Mouse (Mus musculus) skeletal muscle tissue, adult 2 months (tissue): ENCODE data around the gene Lemd1.
"Not testable (repeated sequence)": the region's sequence is repeated elsewhere in the genome, so short reads cannot be mapped to it uniquely, and the experiment has no call there.

Experiments
- DNase-seq: peaks from one replicate; pipeline ENCODE4 v3.0.0-alpha.2; 2012; ENCODE audit warnings: low read depth, low spot score

Lemd1 gene

DNA sequence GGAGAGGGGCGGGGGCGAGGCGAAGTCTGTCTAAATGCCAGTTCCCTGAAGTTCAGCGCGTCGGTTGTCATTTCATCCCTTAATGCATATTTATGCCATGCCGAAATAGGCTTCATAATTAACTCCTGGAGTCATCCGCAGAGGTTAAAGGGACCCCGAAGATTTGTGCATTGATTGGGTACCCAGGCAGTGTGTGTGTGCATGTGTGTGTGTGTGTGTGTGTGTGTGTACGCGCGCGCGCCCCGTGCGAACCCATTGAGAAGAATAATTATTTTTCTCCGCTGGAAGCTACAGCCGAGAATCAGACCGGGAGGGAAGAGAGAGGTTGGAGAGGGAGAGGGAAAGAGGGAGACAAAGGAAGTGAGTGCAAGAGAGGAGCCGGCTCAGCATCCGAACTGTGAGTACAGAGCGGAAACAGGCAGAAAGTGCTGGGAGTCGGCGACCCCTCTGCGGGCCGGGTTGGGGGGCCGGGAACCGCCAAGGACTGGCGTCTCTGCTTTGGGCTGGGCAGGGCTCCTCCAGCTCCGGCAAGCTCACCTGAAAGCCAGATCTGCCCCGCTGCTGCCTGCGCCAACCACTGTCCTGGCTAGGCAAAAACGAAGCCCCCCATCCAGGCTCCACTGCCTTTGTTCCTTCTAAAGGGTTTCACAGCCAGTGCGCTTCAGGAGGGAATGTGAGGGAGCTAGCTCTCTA is at the start of gene Lemd1, which contains the start of gene AC124108.1:
TSS of gene Lemd1 (plus strand) at position 339 of the 693 bp plus-strand sequence.
TSS of gene AC124108.1 (plus strand) at position 365 of the 693 bp plus-strand sequence.
- DNase-seq, result no peak

DNA sequence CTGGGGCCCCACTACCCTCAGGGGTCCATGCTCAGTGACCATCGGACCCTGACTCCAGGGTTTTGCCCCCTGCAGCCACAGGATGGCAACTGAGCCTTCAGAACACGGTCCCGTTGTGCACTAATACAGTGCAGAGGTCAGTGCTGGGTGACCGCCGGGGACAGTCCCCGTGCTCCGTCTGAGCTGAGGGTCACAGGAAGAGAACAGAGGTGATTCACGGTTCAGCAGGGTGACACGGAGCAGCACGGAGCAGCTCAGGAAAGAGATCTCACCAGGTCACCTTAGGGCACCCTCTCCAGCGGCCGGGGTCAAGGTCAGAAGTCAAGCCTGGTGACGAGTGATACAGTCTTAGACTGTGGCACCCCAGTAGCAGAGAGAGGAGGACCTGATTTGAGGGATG is 49.5 kb upstream of the Lemd1 start:
- DNase-seq, result no peak

DNA sequence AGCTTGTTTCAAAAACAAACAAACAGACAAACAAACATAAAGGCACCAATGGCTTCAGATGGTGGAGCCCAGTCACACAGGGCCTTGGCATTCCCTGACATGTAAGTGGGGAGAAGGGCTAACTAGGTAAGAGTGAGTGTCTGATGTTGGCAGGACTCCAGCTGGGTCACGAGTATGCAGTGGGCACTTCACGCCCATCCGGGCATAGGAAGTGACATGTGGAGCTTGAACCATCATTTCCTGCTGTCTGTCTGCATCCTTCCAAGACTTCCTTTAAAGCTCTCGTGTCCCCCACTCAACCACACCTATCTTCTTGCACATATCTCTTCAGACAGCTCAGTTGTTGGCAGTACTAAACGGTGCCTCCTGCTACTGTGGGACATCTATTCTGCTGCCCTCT is 48.2 kb upstream of the Lemd1 start:
- DNase-seq, result no peak

DNA sequence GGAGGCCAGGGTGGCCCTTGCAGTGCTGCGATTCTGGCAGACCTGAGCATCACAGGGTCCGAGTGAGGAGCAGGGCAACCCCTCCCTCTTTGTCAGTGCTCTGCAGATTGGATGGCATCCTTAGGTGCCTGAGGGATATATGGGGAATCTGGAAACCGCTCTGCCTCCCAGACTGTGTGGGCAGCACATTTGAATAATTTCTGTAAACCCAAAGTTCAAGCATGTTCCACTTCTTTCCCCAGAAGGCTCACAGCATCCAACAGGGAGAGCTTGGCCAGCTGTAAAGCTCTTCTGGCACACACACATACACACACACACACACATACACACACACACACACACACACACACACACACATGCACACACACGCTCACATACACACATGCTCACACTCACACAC is 47.5 kb upstream of the Lemd1 start:
- DNase-seq, result no peak

DNA sequence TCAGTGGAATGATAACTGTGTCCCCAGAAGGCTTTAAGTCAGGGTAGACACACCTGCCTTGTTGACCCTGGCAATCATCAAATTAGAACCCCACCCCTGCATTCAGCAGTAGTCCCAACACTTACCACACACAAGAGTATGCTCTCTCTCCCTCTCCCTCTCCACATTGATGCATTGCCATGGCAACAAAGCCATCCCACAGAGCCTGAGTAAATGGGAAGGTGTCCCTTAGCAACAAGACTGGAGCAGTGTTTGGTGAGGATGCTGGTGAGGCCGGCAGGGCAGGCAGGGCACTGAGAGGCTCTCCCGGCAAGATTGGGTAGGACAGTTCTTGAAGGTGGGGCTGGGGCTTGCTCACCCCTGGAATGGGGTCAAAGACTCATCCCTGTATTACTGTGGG is 47.0 kb upstream of the Lemd1 start:
- no peak for DNase-seq

DNA sequence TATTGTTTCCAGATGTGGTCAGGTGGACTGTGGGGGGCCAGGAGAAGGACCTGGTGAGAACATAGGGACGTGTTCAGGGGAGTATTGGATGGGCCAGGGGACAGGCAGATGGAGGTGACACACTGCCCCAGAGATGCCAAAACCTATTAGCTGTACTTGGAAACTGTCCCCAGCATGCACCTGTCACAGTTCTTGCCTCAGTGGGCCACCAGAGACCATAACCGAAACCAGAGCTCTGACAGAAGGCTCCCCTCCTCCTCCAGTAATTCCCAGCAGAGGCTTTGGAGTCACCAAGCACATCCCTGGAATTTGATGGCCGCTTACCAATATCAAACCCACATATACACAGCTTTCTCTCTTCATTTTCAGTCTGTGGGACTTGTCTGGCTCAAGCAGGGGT is 46.4 kb upstream of the Lemd1 start:
- no peak for DNase-seq

DNA sequence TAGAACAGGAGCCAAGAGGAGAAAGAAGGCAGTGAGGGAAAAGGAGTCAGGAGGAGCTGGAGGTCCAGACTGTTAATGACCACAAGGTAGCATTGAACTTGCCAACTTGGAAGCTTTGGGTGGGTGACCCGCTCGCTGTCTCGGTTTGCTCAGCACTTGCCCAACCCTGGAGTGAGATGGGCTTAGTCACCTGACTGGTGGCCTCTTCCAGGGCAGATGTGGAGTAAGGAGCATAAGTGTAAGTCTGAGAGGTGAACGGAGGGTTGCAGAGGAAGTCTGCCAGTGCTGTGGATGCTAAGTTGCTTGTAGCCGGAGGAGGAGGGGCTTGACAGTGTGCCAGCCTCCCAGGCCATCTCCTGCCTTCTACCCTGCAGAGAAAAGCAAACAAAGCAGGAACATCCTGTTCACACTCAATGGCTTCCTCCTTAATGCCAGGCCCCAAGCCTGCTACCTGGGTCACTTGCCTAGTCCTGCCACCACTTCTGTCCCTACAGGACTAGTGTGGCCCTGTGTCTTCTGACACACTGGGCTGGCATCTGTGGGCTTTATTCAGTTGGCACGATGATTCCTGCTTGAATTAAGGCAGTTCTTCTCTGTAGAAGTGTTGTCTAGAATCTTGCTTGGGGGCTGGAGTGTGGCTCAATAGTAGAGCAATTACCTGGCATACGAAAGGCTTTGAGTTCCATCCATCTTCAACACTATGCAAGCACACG is 45.1 kb upstream of the Lemd1 start:
- no peak for DNase-seq

DNA sequence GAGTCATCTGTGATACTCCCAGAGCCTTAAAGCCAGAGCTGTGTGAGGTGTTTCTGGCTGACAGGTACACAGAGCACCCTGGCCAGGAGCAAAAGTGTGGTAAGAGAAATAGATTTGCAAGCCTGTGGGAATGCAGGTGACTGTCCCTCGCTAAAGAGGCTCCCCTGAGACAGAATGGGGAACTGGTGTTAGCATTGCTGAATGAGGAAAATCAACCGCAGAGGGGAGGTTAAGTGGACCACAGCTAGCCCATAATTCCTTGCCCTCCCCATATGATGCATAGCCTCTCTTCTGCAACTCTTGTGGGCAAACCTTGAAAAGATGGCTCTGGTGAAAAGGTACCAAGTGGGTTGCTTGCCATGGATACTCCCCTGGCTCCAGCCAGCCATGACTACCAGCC is 41.8 kb upstream of the Lemd1 start:
- DNase-seq, result no peak

DNA sequence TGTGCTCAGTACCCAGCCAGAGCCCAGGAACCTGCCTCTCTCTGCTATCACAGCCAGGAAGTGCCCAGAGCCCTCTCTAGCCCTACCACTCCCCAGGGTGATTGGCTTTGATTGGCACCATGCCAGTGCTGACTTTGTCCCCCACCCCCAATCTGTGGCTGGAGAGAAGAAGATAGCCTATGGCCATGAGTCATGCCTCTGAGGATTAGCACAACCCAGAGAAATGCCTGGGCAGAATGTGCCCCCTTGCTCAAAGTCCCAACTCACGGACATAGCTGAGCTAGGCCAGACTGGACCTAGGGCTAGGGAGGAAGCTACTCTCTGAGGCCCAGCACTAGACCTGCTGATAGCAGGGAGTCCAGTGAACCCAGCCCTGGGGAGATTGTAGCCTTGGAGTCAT is 41.1 kb upstream of the Lemd1 start:
- DNase-seq, result no peak

DNA sequence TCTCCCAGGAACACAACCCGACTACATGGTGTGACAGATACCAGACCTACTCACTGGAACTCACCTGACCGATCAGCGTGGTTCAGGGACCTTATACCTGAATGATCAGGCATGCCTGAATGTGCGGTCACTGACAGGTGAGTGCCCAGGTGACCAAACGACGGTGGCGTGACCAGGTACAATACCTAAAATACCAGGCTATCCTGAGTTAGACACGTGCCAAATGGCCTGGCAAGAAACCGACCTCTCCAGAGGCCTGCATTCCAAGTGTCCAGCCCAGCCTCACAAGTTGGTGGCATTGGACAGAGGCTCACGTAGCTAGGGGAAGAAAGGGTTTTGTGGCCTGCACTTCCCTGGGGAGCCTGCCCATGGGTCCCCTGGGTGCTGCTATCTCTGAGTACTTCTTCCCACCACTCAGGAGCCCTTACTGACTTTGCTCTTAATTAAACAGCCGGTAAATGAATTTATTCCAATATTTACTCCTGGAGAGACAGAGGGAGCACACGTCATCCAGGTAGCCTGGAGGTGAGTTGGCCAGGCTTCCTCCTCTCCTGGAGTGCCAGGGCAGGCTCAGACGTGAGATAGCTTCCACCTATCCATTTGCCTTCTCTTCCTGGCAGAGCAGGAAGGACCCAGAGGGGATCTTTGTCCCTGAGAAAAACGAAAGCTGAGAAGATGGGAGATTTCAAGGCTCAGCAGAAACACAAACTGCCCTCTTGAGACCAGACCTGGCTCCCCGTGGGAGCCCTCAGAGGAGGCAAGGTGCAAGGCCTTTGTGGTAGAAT is 40.2 kb upstream of the Lemd1 start:
- no peak for DNase-seq

DNA sequence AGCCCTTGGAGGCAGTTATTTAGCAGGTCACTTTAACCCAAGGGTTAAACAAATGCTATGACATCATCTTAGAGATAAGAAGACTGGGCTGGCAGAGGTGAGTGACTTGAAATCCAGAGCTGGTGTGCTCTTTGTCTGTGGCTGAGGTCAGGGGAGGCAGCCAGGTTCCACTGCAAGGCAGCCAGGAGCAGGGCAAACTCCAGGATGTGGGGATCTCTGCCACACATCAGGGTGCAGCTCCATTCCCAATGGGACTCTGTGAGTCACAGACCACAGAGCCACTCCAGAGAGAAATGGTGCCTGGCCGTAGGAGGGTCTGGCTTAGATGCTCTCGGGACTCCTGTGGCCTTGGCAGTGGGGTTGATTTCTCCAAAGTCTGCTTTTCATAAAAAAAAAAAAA is 39.3 kb upstream of the Lemd1 start:
- no peak for DNase-seq

DNA sequence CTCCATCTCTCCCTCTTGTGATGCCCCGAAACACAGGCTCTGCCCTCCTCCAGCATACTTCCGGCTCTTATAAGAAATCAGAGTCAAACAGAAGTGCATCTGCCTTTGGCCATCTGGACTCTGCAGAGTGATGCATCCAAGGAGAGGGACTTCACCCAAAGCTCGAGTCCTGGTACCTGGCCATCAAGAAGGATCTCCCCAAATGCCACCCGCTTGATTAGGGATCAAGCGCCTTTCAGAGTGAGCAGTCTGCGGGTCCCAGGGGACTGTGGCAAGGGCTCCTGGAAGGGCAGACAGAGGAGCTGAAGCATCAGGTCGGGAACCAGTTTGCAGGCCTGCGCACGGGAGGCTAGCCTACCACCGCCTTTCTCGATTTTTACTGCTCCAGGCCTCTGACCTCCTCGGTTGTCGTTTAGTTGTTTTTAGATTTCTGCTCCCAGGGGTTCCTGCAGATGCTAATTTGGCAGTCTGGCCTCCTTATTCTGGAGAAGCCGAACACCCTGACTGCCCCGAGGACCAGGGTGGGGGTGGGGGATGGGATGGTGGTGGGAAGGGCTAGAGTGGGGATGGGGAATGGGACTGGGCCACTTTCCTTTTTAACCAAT is 38.0 kb upstream of the Lemd1 start:
- DNase-seq, result no peak

DNA sequence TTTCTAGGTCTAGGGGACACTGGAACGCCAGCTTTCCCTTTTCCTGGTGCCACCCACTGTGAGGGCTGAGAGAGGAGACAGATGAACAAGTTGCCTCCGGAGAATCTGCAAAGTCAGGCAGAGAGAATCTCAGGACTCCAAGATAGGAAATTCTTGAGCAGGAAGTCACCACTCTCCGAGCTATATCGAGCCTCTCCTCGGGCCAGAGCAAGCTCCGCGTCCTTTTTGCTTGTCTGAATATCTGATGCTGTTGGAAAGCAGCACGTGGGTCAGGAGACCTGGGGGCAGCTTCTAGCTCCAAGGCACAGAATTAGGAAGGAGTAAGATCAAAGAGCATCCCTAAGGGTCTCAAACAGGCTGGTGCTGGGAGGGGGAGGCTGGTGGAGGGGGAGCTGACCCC is 37.5 kb upstream of the Lemd1 start:
- no peak for DNase-seq

DNA sequence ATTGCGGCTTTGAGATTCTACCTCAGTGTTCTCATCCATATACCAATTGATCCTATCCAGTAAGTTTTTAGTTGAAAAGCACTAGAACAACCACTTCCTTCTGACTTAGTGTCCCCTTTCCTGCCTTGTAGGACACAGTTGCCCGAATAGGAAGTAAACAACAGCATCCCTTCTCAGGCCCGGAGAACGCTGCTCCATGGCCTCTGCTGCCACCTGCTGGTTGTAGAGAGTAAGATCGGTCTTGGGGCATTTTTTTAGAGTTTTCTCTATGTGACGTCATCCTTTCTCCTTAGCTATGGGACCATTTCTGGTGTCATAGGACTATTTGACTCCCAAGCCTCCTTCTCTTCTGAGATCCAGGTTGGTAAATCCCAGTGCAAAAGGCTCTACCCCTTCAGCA is 35.5 kb upstream of the Lemd1 start:
- DNase-seq, result peak; percentile 75

DNA sequence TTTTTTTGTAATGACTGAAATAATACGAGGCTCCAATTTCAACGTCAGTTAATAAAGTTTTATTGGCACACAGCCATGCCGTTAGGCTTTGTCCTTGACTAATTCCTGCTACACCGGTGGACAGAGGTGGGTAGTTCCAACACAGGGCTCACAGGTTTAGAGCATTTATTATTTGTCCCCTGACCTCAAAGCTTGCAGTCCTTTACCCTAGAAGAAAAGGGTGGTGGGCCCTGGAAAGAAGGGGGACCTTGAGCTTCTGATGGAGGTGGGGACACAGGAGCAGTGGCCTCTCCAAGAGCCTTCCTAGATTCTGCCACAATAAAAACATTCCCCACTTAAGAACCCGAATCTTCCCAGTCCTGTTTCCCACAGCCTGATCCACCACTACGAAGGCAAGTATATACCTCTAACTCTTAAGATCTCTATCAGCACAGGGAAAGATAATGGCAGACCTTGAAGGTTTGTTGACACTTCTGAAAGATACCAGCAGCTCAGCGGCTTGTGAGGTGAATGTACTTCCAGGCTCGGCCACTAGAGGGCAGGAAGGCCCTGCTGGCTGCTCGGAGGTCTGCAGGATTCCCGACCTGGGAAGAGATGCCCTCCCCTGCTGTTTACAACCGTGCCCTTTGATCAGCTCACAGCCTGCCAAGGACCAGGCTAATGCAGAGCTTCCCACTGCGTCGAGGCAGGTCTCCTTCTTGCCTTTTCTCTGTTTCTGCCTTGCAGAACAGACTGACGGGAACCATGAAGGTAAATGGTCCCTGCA is 34.0 kb upstream of the Lemd1 start:
- DNase-seq, result peak; percentile 71

DNA sequence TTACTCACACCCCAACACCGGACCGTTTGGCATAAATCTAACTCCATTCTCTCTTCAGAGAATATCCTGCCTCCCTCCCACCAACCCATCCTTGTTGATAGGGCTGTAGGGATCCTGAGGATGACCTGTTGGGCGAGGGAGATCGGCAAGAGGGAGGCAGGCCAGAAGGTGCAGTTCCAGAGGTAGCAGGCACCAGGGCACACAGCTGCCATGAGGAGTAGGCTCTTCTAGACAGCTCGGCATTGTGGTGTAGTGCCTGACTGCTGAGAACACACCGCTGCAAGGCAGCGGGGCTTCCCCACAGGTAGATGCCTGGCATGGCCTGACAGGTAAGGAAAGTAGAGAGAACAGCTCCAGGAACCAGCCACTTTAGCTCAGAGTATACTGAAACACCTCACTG is 33.4 kb upstream of the Lemd1 start:
- no peak for DNase-seq

DNA sequence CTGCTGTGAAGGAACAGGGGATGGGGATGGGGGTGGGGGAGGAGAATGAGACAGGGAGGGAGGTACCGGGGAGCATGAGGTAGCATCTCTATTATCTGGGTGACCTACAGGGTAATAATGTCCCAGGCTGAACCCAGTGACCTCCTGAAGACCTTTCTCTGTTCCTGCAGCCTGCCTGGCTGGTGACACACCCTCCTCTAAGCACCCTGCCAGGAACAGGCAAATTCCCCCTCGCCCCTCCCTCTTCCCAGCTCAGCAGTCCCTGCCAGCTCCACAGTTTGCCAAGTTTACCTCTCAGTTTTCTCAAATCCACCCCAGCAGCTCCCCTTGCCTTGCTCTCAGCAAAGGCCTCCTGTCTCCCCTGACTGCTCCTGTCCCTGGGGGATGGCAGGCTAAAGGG is 32.5 kb upstream of the Lemd1 start:
- DNase-seq, result peak; percentile 49

DNA sequence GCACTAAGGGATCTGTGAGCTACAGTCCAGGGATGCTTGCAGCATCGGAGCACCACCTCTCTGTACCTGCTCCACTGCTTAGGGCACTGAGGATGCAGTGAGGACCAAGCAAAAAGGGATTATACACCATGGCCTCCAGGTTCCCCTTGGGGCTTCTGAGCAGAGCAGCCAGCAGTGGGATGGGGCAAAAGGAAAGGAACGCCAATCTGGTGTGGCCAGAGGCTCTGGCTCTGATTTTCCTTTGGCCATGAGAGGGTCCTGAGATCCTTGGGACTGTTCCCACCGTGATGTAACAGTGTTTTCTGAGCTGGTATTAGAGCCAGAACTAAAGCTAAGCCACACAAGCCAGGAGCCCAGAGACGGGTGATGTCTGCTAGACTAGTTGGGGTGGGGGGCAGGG is 31.6 kb upstream of the Lemd1 start:
- no peak for DNase-seq

DNA sequence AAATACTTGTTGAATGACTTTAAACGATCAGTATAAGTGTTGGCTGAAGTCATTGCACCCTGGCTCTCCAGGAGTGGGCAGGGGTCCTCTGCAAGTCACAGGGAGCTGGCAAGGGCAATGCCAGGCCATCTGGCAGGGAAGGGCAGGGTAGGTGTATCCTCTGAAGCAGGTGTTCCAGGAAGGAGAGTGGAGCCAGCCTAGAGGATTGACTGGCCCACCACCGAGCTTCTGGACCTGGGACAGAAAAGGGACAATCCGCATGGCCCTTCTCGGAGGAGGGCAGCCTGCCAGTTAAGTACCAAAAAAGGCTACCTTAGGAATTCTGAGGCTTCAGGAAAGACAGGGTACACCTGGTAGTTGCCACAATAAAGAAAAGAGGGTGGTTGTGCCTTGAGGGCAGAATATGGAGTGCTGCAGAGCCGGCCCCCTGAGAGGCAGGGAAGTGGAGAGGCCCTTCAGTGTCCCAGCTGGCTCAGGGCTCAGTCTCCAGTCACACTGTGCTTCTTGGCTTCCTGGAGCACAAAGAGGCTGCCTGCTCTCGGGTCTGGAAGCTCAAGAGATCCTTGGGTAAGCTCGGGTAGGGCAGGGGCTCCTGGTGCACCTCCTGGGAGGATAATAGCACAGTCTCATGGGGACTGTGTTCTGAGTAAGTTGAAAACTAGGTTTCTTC is 29.9 kb upstream of the Lemd1 start:
- no peak for DNase-seq

DNA sequence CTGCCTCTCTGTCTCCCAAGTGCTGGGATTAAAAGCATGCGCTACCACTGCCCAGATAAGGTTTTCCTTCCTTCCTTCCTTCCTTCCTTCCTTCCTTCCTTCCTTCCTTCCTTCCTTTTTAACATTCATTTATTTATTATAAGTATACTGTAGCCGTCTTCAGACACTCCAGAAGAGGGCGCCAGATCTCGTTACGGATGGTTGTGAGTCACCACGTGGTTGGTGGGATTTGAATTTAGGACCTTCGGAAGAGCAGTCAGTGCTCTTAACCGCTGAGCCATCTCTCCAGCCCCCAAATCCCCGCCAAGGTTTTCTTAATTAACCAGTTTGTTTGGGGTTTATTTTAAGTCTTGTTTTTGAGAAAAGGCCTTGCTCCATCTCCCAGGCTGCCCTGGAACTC is 28.6 kb upstream of the Lemd1 start:
- not testable (repeated sequence) for DNase-seq
